Mouse (Mus musculus): Measurements from ENCODE around the gene Il17rb.

DNA sequence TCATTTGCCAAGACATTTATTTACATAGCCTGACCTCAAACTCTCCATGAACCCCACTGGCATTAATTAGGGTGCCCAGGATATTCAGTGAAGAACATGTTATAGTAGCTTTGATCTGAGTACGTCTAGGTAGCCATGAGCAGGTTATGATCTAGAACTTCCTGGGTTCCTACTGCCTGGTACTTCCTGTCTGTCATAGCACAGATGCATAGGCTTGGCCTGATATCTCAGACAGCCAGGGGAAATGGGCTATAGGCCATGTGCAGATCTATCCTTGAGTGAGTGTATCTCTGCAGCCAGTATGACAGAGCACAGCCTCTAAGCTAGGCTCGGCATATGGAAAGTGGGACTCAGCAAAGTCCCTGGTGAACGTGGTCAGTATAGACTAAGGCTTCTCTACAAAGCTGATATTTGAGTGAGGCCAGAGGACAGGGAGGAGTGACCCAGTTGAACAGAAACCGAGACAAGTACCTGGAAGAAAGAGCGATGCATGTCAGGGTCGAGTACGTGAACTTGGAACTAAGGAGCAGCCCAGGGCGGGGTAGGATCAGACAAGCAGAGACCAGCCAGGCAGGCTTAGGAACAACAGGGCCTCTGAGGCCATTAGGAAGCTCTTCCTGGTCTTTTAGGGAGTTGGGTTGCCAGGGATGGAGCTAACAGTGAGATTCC is 9.2 kb upstream of the Il17rb start:
- TF ChIP-seq CTCF (IDR thresholded peaks at IDR 0.05; ENCODE audit: low read depth) (no peak), EP300 (IDR thresholded peaks at IDR 0.05; ENCODE audit: low read depth) (no peak)
